ENCODE assay signal across 16 mouse cellular contexts in the genomic region with DNA sequence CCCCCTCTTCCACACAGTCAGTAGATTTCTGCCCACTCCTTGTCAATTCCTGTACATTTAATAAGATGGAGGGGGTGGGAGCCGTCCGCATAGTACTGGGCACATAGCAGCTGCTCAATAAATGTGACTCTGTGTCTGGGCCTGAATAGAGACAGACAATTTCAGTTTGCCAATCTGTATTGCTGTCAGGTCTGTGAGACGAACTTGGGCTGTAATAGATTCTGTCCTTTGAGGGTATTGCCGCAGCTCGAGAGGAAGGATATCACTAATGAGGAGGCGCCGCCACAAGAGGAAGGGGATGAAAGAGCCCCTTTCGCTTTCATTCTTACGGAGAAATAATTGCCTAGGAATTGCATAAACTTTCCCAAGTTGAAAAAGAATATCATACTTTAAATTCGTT.
"Had no signal": no experiment of that assay in that cellular context is flagged by ENCODE, and none has a peak within 500 bp of the region (broad histone marks: within the 10 kb centered on the region; RNA-seq: fewer than 3 reads in every experiment).

No protein-coding gene starts in this region.

- H3K36me3 ChIP-seq: limb, embryonic 15.5 days; liver, embryonic 13.5 days; lung, embryonic 15.5 days; neural tube, embryonic 13.5 days had no signal

- H3K9me3 ChIP-seq: limb, embryonic 15.5 days; liver, embryonic 13.5 days; lung, embryonic 15.5 days; neural tube, embryonic 13.5 days had no signal

- H3K4me3 ChIP-seq: left cerebral cortex, adult 2 months; limb, embryonic 15.5 days; liver, embryonic 13.5 days; lung, embryonic 15.5 days; neural tube, embryonic 13.5 days had no signal

- ATAC-seq: intestine, embryonic 16.5 days; liver, postnatal 0 days had no signal

- H3K27me3 ChIP-seq: limb, embryonic 15.5 days; liver, embryonic 13.5 days; lung, embryonic 15.5 days; neural tube, embryonic 13.5 days had no signal

- H3K4me2 ChIP-seq: limb, embryonic 15.5 days; liver, embryonic 13.5 days; lung, embryonic 15.5 days; neural tube, embryonic 13.5 days had no signal

- H3K4me1 ChIP-seq: liver, embryonic 13.5 days had no signal

- DNase-seq: kidney, adult 8-10 months; kidney, postnatal 25 days; liver, embryonic 13.5 days; liver, postnatal 0 days; lung, postnatal 14 days; retina, postnatal 1 day; right cerebral cortex, postnatal 4 days; spleen, adult 18-20 months; thymus, adult 18-20 months; thymus, postnatal 25 days had no signal

- H3K27ac ChIP-seq: left cerebral cortex, adult 2 months; limb, embryonic 15.5 days; liver, embryonic 13.5 days; lung, embryonic 15.5 days; macrophage; neural tube, embryonic 13.5 days had no signal

- H3K9ac ChIP-seq: limb, embryonic 15.5 days; liver, embryonic 13.5 days; liver, postnatal 0 days; lung, embryonic 15.5 days; neural tube, embryonic 13.5 days had no signal
